Mouse (Mus musculus): ENCODE results near the gene Hs3st3a1.
A peak's percentile ranks its signal among the peaks of the same experiment; 100 is the strongest.

Hs3st3a1 gene

DNA sequence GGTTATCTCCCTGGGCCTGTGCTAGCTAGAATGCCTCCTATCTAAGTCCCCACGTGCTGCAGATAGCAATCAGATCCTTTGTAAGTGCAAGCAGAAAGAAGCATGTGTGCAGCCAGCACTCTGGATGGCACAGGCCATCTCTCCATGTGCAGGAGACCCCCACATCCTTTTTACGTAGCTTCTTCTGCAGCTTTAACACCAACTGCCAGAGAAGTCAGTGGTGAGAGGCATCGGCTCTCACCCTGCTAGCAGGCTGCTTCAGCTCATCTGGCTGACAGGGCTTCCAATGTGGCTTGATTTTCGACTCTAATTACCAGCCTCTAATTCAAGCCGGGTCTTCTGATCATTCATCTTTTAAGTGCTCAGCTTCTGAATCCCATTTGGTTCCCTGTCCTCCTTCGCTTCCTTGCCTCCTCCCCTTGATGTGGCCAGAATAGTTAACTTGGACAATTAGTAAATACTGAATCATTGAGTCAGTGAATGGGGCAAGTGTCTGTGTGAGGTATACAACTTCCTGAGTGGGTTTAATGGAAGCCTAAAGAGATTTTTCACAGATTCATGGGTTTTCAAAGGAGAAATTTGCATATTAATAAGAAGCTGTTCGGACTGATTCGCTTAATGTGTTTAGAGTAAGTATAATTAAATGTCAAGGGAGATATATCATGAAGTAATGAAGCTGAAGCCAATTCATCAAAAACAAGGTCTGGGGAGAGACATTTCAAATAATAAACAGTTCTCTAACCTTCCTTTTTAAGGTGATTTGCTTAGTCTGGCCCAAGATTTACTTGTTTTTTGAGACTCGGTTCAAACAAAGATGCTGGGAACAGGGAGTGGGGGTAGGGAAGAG, 54.7 kb downstream of the Hs3st3a1 start:
- DNase-seq (ENCODE audit: low spot score), result no peak

DNA sequence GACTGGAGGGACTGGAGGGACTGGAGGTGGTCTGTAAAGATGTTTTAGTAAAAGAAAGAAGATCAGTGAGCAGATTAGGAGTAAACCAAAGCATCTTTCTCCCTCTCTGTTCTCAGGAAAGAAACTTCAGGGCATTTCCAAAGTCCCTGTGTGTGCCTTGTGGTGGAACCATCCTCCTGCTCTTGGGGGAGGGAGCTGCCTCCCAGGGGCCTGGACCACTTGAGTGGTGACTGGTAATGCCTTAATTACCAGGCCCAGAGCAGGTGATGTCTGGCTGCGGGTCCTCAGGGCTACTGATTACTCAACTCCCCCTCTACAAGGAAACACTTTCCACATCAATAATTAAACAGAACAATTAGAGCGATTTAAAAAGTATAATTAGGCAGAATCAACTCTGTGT, 59.3 kb downstream of the Hs3st3a1 start:
- no peak for DNase-seq (ENCODE audit: low spot score)

DNA sequence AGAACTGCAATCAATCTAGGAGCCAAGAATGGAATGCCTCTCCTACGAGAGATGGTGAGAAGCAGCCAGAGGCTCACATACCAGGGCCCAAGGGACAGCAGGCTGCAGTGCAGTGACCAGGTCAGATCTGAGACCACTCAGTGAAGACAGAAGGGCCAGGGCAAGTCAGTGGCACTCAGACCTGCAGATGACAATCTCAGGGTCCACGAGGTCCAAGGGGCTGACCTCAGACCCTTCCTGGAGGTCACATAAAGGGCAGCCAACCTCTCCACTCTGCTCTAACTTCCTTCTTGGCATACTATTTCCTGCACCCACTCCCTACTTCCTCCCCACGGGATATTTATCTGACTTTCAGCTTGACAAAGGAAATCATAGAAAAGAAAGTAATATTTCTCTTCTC, 60.8 kb downstream of the Hs3st3a1 start:
- no peak for DNase-seq (ENCODE audit: low spot score)

DNA sequence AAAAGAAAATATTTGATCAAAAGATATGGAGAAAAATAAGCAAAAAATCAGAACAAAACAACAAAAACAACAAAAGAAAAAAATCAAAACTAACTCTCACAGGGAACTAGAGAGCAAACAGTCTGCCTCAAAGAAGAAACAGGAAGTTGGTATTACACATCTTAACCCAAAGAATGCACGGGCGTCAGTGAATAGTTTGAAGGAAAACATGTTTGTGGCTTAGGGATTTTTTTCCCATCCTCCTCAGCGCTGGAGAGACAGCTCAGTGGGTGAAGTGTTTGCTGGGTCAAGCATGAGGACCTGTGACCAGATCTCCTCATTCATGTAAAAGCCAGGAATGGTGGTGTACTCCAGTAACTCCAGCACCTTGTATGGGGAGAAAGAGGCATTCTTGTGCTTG, 61.5 kb downstream of the Hs3st3a1 start:
- DNase-seq (ENCODE audit: low spot score), result no peak

DNA sequence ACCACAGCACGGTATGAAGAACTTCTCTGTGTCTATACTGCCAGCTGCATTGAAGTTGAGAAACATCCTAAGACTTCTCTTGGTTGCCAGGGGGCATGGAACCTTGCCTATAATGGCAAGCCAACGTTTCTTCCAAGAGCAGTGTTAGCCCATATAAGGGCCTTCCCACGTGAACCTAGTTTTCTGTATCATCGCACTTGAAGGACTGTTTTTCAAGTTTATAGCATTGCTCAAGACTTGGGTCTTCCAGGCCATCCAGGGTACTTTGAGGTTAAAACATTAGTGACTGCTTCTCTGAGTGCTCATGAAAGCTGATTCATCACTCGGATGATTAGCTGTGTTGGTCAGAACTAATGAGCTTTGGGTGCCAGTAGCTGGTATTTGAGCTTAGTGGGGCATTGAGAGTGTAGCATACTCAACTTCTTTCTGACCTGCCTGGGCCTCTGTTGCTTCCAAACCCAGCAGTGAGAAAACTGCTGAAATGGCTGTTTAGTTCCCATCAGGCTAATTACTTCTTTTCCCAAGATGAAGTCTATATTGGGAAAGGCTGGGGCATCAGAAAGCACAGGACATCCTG, 65.5 kb downstream of the Hs3st3a1 start:
- no peak for DNase-seq (ENCODE audit: low spot score)

DNA sequence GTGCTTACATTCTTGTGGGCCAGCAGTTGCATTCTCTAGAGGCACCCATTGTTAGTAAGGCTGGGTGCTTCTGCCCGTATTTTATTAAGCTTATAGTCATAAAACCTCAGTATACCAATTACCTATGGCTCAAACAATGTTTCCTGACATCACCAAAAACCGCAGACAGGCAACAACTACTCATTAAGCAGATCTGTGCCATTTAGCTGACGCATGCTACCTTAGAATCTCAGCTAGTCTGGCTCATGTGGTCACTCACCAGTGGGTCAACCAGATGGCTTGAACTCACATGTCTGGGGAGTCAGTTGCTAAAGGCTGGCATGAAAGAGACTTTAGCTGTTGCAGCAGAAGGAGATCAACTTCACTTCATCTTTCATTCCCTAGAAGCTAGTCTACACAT, 67.9 kb downstream of the Hs3st3a1 start:
- DNase-seq (ENCODE audit: low spot score), result no peak

DNA sequence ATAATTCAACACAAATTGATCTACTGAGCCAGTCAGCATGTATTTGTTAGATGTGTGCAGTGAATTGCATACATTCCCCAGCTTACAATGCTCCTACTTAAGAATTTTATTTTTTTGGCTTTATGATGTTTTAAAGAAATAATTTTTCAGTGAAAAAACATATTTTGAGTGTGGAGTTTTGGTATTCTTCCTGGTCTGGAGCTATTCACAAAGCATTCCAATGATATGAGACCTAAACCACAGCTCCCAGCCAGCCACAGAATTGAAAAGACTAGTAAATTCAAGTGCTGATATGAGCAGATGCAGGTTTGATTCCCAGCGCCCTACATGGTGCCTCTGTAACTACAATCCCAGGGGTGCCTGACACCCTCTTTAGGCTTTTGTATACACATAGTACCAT, 70.8 kb downstream of the Hs3st3a1 start:
- DNase-seq (ENCODE audit: low spot score), result no peak

DNA sequence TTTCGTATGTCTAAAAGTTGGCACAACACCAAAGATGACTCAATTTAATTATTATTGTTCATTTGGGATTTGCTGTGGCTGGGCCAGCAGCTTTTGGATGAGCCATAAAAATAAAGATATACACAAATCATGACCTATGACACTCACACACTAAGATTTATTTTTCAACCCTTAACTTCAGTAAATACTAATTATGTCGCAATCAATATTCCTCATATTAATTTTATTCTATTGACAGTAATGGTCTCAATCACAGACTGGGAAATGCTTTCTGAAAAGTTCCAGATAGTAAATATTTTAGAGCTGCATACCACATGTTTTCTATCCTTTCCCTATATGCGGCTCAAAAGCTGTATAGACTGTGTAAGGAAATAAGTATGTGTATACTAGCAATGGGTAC, 71.9 kb downstream of the Hs3st3a1 start:
- DNase-seq (ENCODE audit: low spot score), result no peak

DNA sequence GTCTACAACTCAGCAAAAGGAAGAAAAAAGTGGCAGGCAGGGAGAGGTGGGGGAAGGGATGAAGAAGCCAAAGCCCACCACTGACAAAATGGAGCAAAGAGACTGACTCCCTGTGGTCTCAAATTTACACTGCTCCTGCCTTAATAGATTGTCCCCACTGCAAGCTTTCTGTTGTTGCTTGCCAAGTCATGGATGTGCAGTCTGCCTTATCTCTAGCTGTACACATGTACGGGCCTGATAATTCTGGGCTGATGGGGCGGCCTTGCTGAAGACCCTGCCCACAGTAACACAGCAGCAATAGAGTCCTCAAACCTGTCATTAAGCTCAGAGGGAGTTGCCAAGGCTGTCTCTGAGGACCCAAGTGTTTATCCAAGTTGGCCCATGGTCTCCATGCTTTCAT, 74.0 kb downstream of the Hs3st3a1 start:
- DNase-seq (ENCODE audit: low spot score), result peak; percentile 62

DNA sequence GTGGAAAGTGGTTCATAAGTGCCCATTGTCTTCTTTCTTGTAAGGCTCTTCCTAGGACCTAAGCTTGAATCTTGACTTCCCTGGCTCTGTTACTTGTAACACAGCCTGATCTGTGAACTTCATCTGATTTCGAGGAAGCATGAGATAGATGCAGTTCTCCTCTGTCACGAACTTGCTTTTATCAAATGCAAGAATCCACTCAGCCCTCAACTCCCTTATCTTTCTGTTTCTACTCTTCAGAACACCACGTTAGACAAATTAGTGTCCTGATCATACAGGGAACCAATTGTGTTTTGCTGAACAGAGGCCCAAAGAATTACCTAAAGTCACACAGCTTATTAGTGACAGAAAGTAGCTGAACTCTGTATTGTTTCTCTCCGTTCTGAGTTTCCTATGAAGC, 77.2 kb downstream of the Hs3st3a1 start:
- no peak for DNase-seq (ENCODE audit: low spot score)

DNA sequence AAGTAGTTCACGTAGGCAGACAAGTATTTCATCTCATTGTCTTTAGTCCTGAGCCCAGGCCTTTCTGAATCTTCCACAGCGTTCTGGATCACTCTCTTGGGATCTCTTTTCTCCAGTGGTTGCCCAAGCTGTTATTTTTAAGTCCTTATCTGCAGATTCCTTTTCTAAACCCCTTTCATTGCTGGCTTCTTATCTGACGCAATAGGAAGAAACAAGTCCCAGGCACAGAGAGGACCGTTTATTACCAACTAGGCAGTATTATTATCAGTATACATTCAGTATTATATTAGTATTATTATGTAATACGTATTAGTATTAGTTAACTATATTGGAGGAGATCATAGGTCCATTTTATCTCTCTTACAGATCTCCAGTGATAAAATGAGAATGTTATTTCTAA, 78.3 kb downstream of the Hs3st3a1 start:
- DNase-seq (ENCODE audit: low spot score), result no peak

DNA sequence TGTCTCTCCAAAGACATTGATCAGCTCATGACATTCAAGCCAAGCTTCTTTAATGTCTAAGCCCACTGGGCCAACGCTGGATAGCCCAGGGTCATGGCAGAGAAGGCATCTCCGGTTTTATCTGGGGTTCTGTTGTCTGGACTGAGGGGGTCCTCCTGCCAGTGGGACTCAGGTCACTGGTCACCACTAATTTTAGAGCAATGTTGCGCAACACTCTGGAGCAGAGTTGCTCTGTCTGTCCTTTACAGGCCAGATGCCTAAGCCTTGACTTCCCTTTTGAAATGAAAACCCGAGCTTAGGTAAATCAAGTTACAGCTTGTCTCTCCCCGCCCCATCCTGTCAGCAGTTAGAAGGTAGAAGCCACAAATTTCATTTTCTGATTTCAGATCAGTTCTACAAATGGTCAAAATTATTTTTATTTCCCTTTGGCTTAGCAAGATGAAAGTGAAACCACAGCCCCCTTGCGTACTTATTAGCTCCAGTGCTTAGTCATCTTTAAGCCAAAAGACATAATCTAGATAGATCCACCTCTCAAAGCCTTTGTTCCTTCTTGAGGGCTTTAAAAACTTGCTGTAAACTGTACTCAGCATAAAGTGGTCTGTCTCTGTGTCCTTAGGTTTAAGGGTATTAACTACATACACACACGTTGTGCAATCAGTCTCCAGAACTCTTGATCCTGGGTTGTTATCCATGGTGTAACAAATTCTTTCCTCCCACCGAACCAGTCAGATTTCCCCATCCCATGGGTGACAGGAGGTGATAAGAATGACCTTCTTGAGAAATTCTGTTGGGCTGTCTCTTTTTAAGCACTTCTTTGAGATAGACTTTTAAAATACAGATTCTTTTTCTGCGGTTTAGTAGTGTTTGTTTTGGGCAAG, 81.8 kb downstream of the Hs3st3a1 start:
- no peak for DNase-seq (ENCODE audit: low spot score)

DNA sequence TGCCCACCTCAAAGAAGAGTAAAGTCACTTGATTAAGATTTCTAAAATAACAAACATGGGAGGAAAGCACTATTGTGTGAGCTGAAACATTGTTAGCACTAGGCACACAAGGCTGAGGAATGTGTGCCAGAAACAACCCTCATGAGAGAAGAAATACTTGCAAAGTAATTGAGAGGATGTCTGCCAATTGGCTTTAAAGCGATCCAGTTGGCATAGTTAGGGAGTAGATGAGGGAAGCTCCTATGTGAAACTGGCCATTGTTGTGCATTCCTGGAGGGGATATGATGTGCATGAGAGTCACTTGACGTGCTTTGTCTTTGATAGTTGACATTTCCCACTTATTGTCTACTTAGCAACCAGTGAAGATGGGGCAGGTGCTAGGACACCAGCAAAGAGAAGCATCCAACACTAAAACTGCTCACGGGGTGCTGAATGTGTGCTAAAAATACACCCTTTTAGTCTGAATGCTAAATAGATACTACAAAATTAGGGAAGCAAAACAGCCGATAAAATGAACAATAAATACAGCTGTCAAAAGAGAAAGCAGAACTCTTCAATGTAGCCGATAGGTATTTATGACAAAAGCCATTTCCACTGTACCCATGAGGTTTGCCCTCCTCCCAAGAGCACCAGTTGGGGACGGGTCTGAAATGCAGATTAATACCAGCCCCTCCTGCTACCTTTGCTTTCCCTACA, 83.2 kb downstream of the Hs3st3a1 start:
- no peak for DNase-seq (ENCODE audit: low spot score)

DNA sequence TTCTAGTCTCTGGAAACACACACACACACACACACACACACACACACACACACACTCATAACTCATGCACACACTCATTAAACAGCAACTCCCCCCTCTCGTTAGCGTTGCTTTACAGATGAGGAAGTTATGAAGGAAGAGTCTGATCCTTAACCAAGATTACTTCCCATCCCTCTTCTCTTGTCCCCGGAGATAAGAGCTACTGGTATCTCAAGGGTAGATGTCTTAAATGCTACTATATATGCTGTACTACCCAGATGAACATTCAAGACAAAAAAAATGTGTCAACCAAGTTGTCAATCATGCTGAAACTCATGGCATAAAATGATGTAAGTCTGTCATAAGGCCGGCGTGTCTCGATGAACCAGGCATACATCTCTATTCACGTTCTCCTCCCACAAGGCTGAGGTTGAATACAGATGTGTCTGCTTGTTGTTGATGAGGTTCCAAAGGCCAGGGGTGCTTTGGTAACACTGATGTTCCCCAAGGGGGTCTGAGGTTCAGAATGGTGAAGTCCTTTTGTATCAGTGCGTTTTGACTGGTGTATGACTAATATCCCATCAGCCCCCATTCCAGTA, 89.0 kb downstream of the Hs3st3a1 start:
- no peak for DNase-seq (ENCODE audit: low spot score)

DNA sequence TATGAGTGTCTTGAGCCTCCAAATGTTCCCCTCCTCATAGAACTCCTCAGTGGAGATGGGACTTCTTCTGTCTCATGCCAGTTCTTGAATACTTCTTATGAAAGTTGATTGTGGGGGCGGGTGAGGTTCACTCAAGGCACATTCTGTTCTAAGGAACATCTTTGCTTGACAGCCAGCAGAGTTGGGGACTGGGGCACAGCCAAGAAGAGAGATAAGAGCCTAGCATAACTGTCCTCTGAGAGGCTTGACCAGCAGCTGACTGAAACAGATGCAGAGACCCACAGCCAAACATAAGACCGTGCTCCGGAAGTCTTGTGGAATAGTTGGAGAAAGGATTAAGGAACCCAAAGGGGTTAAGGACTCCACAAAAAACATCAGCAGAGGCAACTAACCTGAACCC, 102.1 kb downstream of the Hs3st3a1 start:
- DNase-seq (ENCODE audit: low spot score), result no peak

DNA sequence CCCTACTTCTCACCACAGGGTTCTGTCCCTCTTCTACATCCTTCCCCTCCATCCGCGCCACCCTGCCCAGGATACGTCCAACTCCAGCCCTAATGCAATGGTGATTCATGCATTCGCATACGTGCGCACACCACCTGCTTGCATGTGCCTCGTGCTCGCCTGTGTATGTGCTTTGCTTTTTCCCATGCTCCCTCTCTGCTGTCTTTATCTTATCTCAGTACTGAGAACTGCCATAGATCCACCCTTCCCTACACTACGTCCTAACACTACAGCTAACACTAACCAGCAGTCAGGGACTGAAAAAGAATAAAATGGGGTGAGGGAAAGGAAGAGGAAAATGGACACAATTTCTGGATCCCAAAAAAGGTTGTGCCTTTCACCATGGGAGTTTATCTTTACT, 106.7 kb downstream of the Hs3st3a1 start:
- no peak for DNase-seq (ENCODE audit: low spot score)

DNA sequence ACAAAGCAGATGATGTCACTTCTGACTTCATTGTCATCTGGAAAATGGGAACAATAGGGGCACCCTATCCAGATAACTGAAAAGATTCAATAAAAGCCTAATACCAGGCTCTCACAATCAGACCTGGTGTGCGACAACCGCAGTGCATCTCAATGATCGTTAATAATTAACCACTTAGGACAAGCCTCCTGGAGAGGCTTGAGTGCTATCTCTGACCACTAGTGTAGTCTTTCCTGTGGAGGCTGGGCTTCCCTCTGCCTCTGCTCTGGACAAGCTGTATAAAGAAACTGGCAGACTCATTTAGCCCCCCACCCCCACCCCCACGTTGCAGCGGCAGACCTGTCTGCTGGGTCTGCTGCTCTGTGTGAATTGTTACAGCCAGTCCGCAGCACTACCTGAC, 107.2 kb downstream of the Hs3st3a1 start:
- no peak for DNase-seq (ENCODE audit: low spot score)

DNA sequence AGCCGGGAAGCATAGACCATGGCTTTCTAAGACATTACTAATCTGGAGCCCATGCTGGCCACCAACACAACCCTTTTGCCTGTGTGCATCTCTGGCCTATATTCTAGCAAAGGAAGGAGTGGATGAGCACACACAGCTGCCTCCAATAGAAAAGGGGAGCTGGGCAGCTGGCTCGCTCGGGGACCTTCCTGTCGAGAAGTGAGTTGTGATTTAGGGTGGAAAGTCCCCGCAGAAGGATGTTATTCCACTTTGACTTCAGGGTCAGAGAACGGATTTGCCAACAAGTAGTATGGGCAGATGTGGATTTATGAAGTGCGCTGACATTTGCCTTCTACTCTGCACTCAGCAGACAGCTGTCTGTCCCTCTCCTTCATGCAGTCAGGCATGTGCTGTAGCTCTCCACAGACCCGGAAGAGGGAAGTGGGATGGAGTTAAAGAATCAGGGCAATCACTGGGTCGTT, 108.1 kb downstream of the Hs3st3a1 start:
- no peak for DNase-seq (ENCODE audit: low spot score)

DNA sequence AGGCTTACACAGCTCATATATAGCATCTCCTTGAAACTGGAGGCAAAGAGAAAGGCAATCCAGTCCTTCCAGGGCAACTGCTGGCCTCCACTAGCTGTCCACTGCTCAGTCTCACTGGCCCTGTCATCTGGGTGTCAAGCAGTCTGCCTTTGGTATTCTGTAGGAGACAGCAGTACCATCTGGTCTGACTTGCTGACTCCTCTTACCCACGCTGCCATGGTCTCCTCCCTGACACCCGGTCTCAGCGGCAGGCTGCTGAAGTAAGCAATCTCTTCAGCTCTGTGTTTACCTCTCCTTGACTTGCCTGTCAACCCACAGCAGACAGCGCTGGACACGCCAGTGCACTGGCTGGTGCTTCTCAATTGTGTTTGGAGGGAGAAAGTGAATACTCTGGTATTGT, 109.1 kb downstream of the Hs3st3a1 start:
- DNase-seq (ENCODE audit: low spot score), result no peak

DNA sequence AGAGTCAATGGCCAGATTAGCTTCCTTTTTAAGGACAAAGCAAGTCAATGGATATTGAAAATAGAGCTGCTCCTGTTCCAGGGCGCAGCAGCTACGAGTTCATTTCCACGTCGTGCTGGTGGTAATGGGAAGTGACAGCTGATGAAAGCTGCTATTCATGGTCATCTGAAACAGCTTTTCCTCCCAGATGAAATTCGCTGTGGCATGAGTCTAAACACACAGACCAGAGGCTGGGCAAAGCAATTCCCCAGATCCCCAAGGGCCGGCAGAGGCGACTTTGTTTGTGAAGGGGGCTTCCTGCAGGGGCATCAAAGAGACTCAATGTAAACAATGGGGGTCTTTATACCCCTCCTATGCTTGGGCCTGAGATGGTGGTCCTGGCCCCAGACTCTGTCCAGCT, 114.2 kb downstream of the Hs3st3a1 start:
- no peak for DNase-seq (ENCODE audit: low spot score)

DNA sequence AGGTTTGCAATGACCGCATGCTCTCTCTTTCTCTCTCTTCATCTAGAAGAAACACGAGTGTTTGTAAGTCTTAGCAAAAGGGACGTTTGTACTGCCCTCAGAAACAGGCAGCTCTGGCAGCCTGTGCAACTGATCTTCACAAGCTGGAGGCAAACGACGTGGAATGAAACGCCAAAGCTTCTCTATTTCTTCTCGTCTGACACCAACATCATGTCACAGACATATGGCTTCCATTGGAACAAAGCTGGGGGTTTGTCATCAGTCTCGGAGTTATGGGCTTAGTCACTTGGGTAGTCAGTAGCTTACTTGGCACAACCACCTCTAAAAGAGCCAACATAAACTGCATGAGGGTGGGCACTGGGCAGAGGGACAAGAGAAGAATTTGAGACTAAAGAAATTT, 114.8 kb downstream of the Hs3st3a1 start:
- DNase-seq (ENCODE audit: low spot score), result no peak

DNA sequence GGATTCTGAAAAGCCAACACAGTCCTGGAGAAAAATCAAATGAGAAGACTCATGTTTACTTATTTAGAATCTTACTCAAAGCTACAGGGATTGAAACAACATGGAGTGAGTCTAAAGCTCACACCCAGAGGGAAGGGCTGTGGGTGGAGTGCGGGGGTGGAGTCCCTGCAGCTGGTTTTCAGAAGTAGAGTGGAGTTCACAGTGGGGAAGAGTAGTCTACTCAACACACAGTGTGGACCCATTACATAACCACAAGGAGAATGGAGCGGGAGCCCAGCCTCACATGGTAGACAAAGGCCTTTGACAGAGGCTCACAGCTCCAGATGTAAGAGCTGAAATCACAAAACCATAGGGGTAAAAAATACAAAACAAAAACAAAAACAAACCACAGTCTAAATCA, 123.2 kb downstream of the Hs3st3a1 start:
- no peak for DNase-seq (ENCODE audit: low spot score)

Measured in c-Kit-positive CD71-positive TER-119-positive erythroid progenitor cells, embryonic 14.5 days (primary cell).